Mouse (Mus musculus): ENCODE data around the gene Slc2a5. TPM values are rescaled to one million over a fixed set of nuclear protein-coding genes. Genes with fewer than 3 reads are reported as not detected.

Gene Slc2a5
- polyA plus RNA-seq, 1 experiment from 2014 or later: 2.3 TPM

DNA sequence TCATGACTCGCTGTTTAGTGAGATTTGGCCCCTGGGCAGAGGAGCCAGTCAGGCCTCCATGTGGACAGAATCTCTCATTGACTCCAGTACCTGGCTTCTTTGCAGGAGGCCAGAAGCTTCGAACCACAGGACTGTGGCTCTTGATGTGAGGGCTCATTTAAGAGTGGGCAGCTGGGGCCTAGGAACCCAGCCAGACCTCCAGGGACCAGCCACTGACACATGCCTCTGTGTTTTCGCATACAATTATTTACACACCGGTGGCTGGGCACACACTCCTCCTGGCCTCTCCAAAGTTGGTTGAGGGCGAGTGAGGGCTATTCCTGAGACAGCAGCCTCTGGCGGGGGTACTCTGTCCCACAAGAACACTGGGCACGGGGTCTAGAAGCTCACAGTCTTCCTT lies 21.3 kb downstream of the Slc2a5 start:
- Histone ChIP-seq H3K9ac (ENCODE audit: low read length) (no peak overlapping the region), H3K9me3 (replicated peaks; ENCODE audit: control insufficient read depth, low read length) (no peaks in the 10 kb centered on the region), H3K36me3 (ENCODE audit: control insufficient read depth, insufficient read depth, low read length) (no peaks in the 10 kb centered on the region), H3K27ac (ENCODE audit: low read depth, low read length) (no peak overlapping the region), H3K4me2 (ENCODE audit: low read length) (no peak overlapping the region), H3K4me1 (ENCODE audit: control insufficient read depth, insufficient read depth, low read length) (no peaks in the 10 kb centered on the region), H3K4me3 (ENCODE audit: low read depth, low read length) (no peak overlapping the region), H3K27me3 (replicated peaks; ENCODE audit: control insufficient read depth, insufficient read depth, low read length) (no peaks in the 10 kb centered on the region)
- ATAC-seq: no peak
- no peak for DNase-seq (ENCODE audit: low spot score)
- WGBS: 78% methylated on average over 7 of the region's 7 CpGs

DNA sequence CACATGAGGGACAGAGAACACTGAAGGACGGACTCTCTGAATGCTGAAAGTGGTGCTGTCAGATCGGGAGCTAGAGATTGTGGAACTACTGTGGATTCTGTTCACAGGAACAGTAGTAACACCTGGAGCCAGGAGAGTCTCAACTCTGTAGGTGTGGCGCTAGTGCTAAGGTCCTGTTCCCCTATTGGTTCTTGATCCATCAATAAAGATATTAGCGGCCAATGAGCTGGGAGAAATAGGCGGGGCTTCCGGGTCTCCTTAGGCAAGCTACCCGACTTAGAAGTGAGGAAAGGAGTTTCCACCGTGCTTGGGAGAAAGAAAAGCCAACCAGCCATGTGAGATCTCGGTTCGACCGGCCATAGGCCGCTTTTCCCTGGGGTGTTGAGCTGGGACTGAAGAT lies 25.2 kb downstream of the Slc2a5 start:
- DNase-seq (ENCODE audit: low spot score) (no peak), ATAC-seq (no peak)
- Histone ChIP-seq H3K27ac (ENCODE audit: low read depth, low read length) (no peak overlapping the region), H3K4me3 (ENCODE audit: low read depth, low read length) (no peak overlapping the region), H3K4me2 (ENCODE audit: low read length) (no peak overlapping the region), H3K4me1 (ENCODE audit: control insufficient read depth, insufficient read depth, low read length) (no peaks in the 10 kb centered on the region), H3K9me3 (replicated peaks; ENCODE audit: control insufficient read depth, low read length) (no peaks in the 10 kb centered on the region), H3K9ac (ENCODE audit: low read length) (no peak overlapping the region), H3K36me3 (ENCODE audit: control insufficient read depth, insufficient read depth, low read length) (no peaks in the 10 kb centered on the region), H3K27me3 (replicated peaks; ENCODE audit: control insufficient read depth, insufficient read depth, low read length) (no peaks in the 10 kb centered on the region)
- WGBS: 20% methylated on average over 12 of the region's 12 CpGs

DNA sequence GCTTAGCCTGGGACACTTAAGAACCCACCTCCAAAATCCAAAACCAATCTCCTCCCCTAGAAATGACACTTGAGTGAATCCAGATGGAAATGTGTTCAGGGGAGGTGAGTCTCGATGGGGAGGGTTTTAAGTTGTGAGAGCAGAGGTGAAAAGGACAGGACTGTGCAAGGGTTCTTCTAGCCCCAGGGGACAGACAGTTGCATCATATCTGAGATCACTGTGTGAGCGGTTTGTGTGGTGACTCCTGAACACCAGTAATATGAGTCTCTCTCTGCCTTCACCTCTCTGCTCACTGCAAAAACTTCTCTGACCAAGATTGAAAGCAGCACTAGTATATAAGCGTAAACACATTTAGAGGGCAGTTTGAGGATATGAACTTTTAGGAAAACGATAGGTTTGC lies 27.2 kb downstream of the Slc2a5 start:
- H3K4me3 ChIP-seq (ENCODE audit: low read depth, low read length): no peak overlapping the region
- WGBS: 93% methylated on average over 4 of the region's 4 CpGs
- H3K36me3 ChIP-seq (ENCODE audit: control insufficient read depth, insufficient read depth, low read length): no peaks in the 10 kb centered on the region
- H3K4me2 ChIP-seq (ENCODE audit: low read length): no peak overlapping the region
- no peak for DNase-seq (ENCODE audit: low spot score)
- no peaks in the 10 kb centered on the region for H3K9me3 ChIP-seq (replicated peaks; ENCODE audit: control insufficient read depth, low read length)
- ATAC-seq: no peak
- H3K27ac ChIP-seq (ENCODE audit: low read depth, low read length): no peak overlapping the region
- no peaks in the 10 kb centered on the region for H3K27me3 ChIP-seq (replicated peaks; ENCODE audit: control insufficient read depth, insufficient read depth, low read length)
- no peak overlapping the region for H3K9ac ChIP-seq (ENCODE audit: low read length)
- no peaks in the 10 kb centered on the region for H3K4me1 ChIP-seq (ENCODE audit: control insufficient read depth, insufficient read depth, low read length)

DNA sequence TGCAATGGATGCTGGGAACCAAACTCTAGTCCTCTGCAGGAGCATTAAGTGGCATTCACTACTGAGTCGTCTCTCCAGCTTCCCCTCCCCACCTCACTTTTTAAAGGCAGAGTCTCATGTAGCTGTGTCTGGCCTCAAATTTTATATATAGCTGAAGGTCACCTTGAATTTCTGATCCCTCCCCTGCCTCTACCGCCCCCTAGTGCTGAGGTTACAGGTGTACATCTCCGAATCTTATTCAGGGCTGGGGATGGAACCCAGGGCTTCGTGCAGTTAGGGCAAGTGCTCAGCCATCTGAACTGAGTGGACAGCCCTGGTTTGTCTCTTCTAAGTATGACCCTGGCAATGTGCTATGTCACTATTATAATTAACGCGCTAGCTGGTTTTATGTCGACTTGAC lies 32.0 kb downstream of the Slc2a5 start:
- 73% methylated on average over 7 of the region's 7 CpGs for WGBS
- no peak for ATAC-seq
- H3K27ac ChIP-seq (ENCODE audit: low read depth, low read length): no peak overlapping the region

DNA sequence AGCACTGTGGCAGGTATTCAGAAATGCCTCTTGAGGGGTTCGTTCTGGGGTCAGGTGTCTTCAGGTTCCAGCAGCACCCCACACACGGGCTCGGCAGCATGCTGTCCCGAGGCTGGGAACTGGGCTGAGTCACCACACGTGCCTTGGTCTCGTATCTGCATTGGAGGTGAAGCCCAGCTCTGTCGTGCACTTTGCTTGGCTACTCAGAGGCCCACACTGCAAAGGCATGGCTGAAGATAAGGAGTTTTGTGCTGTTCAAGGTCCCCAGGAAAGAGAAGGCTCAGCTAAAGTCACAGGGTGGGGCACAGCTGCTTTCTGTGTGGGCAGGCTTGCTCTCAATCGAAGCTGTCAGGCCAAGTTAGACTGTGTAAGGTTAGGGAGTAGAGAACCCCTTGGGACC lies 33.4 kb downstream of the Slc2a5 start:
- Histone ChIP-seq H3K4me1 (ENCODE audit: control insufficient read depth, insufficient read depth, low read length) (no peaks in the 10 kb centered on the region), H3K27me3 (replicated peaks; ENCODE audit: control insufficient read depth, insufficient read depth, low read length) (no peaks in the 10 kb centered on the region), H3K27ac (ENCODE audit: low read depth, low read length) (no peak overlapping the region), H3K36me3 (ENCODE audit: control insufficient read depth, insufficient read depth, low read length) (no peaks in the 10 kb centered on the region), H3K9ac (ENCODE audit: low read length) (no peak overlapping the region), H3K9me3 (replicated peaks; ENCODE audit: control insufficient read depth, low read length) (no peaks in the 10 kb centered on the region), H3K4me2 (ENCODE audit: low read length) (no peak overlapping the region), H3K4me3 (ENCODE audit: low read depth, low read length) (no peak overlapping the region)
- DNase-seq (ENCODE audit: low spot score): no peak
- ATAC-seq: no peak
- WGBS: 88% methylated on average over 8 of the region's 8 CpGs

More for the DNA sequence above, 32.0 kb downstream of the Slc2a5 start:
- Histone ChIP-seq H3K9ac (ENCODE audit: low read length) (no peak overlapping the region), H3K4me2 (ENCODE audit: low read length) (no peak overlapping the region), H3K9me3 (replicated peaks; ENCODE audit: control insufficient read depth, low read length) (no peaks in the 10 kb centered on the region), H3K4me1 (ENCODE audit: control insufficient read depth, insufficient read depth, low read length) (no peaks in the 10 kb centered on the region), H3K4me3 (ENCODE audit: low read depth, low read length) (no peak overlapping the region), H3K27me3 (replicated peaks; ENCODE audit: control insufficient read depth, insufficient read depth, low read length) (no peaks in the 10 kb centered on the region), H3K36me3 (ENCODE audit: control insufficient read depth, insufficient read depth, low read length) (no peaks in the 10 kb centered on the region)
- no peak for DNase-seq (ENCODE audit: low spot score)

DNA sequence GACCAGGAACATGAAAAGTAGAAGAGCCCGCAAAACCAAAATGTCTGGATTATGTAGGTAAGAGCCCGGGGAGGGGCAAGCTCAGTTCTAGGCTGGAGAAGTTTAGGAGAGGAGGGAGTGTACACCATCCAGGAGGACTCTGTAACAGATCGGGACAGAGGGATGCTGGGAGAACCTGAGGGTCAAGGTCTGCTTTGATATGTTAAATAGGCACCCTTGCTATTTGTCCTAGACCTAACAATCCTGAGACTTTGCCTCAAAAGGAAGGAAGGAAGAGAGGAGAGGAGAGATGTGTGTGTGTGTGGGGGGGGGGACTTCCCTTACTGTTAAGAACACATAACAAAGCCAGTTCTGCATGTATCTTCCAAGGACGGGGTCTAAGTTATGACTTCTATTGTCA lies 36.2 kb downstream of the Slc2a5 start:
- Histone ChIP-seq H3K27me3 (replicated peaks; ENCODE audit: control insufficient read depth, insufficient read depth, low read length) (no peaks in the 10 kb centered on the region), H3K9me3 (replicated peaks; ENCODE audit: control insufficient read depth, low read length) (no peaks in the 10 kb centered on the region), H3K4me3 (ENCODE audit: low read depth, low read length) (no peak overlapping the region), H3K36me3 (ENCODE audit: control insufficient read depth, insufficient read depth, low read length) (no peaks in the 10 kb centered on the region), H3K27ac (ENCODE audit: low read depth, low read length) (no peak overlapping the region), H3K4me1 (ENCODE audit: control insufficient read depth, insufficient read depth, low read length) (no peaks in the 10 kb centered on the region), H3K9ac (ENCODE audit: low read length) (no peak overlapping the region), H3K4me2 (ENCODE audit: low read length) (no peak overlapping the region)
- ATAC-seq (no peak), DNase-seq (ENCODE audit: low spot score) (no peak)
- WGBS: 88% methylated on average over 4 of the region's 4 CpGs

DNA sequence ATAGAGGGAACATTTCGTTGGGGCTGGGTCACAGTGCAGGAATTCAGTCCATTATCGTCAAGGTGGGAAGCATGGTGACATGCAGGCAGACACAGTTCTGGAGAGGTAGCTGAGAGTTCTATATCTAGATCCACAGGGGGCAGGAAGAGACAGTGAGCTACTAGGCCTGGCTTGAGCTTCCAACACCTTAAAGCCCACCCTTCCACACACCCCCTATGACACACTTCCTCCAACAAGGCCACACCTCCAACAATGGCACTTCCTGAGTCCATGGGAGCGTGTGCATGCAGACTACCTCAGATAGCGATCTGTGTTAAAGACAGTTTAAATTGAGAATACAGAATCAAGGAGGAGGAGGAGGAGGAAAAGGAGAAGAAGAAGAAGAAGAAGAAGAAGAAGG lies 36.6 kb downstream of the Slc2a5 start:
- H3K27me3 ChIP-seq (replicated peaks; ENCODE audit: control insufficient read depth, insufficient read depth, low read length): no peaks in the 10 kb centered on the region
- H3K4me2 ChIP-seq (ENCODE audit: low read length): no peak overlapping the region
- no peaks in the 10 kb centered on the region for H3K9me3 ChIP-seq (replicated peaks; ENCODE audit: control insufficient read depth, low read length)
- DNase-seq (ENCODE audit: low spot score) (no peak), ATAC-seq (no peak)
- H3K4me1 ChIP-seq (ENCODE audit: control insufficient read depth, insufficient read depth, low read length): no peaks in the 10 kb centered on the region
- H3K36me3 ChIP-seq (ENCODE audit: control insufficient read depth, insufficient read depth, low read length): no peaks in the 10 kb centered on the region
- H3K9ac ChIP-seq (ENCODE audit: low read length): no peak overlapping the region
- H3K27ac ChIP-seq (ENCODE audit: low read depth, low read length): no peak overlapping the region
- 83% methylated on average over 4 of the region's 4 CpGs for whole genome bisulfite sequencing
- H3K4me3 ChIP-seq (ENCODE audit: low read depth, low read length): no peak overlapping the region

DNA sequence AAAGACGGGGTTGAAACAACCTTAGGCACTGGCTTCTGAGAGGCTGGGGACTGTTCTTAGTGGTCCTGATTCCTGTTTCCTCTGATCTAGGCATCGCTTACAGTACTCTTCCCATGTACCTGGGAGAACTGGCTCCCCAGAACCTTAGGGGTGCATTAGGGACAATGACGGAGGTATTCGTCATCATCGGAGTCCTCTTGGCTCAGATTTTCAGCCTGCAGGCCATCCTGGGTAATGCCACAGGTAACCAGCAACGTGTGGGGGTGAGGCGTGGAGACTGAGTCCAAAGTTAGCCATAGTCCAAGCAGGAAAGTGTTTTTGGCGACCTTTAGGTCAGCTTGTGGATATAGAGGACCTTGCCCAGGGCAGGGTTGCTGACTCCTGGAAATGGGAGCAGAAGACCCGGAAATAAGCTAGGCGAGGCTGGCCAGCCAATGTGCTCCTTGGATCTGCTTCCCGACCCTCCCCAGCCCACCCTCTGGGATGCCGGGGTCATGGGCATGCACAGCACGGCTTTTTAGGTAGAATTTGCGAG lies 38.3 kb downstream of the Slc2a5 start:
- WGBS: 75% methylated on average over 14 of the region's 14 CpGs
- H3K9me3 ChIP-seq (replicated peaks; ENCODE audit: control insufficient read depth, low read length): no peaks in the 10 kb centered on the region
- no peak overlapping the region for H3K27ac ChIP-seq (ENCODE audit: low read depth, low read length)
- H3K4me2 ChIP-seq (ENCODE audit: low read length): no peak overlapping the region
- no peak overlapping the region for H3K4me3 ChIP-seq (ENCODE audit: low read depth, low read length)
- H3K27me3 ChIP-seq (replicated peaks; ENCODE audit: control insufficient read depth, insufficient read depth, low read length): no peaks in the 10 kb centered on the region
- DNase-seq (ENCODE audit: low spot score) (no peak), ATAC-seq (no peak)
- no peaks in the 10 kb centered on the region for H3K36me3 ChIP-seq (ENCODE audit: control insufficient read depth, insufficient read depth, low read length)
- H3K9ac ChIP-seq (ENCODE audit: low read length): no peak overlapping the region
- no peaks in the 10 kb centered on the region for H3K4me1 ChIP-seq (ENCODE audit: control insufficient read depth, insufficient read depth, low read length)

DNA sequence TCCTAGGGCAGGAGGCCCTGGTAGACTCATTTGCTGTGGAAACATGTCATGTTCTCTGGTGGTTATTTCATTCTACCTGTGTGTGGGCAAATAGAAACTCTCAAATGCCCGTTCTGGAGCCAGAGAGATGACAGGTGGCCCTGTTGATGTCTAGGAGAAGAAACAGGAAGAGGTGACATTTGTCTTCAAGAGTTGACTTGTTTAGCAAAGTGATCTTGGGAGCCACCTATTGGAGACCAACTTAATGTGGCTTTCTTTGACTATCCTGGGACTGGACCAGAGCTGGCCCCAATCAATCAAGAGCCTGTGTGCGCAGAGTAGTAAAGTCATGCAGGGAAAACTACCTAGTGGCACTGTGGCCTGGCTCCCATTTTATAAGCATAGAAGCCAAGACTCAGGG lies 40.4 kb downstream of the Slc2a5 start:
- Histone ChIP-seq H3K4me3 (ENCODE audit: low read depth, low read length) (no peak overlapping the region), H3K4me1 (ENCODE audit: control insufficient read depth, insufficient read depth, low read length) (no peaks in the 10 kb centered on the region), H3K27ac (ENCODE audit: low read depth, low read length) (no peak overlapping the region), H3K9me3 (replicated peaks; ENCODE audit: control insufficient read depth, low read length) (no peaks in the 10 kb centered on the region), H3K4me2 (ENCODE audit: low read length) (no peak overlapping the region), H3K9ac (ENCODE audit: low read length) (no peak overlapping the region), H3K27me3 (replicated peaks; ENCODE audit: control insufficient read depth, insufficient read depth, low read length) (no peaks in the 10 kb centered on the region), H3K36me3 (ENCODE audit: control insufficient read depth, insufficient read depth, low read length) (no peaks in the 10 kb centered on the region)
- DNase-seq (ENCODE audit: low spot score) (no peak), ATAC-seq (no peak)
- 89% methylated on average over 2 of the region's 2 CpGs for WGBS
